Mouse (Mus musculus) bone marrow, adult 2 months (tissue): Measurements from ENCODE around the gene Nfkbiz.

Experiments used
- CTCF ChIP-seq: fragments of 200-500 bp; IDR thresholded peaks from 2 replicates; pipeline ENCODE4 v1.5.1; 2011; ENCODE audit warnings: low read length, control low read depth; ENCODE audit not compliant: control insufficient read depth, insufficient read depth
- POLR2A ChIP-seq: fragments of 200-500 bp; IDR thresholded peaks from 2 replicates; pipeline ENCODE4 v1.6.1; 2011; ENCODE audit warnings: low read depth, mild to moderate bottlenecking, control low read depth, low read length, borderline replicate concordance; ENCODE audit not compliant: control insufficient read depth

DNA sequence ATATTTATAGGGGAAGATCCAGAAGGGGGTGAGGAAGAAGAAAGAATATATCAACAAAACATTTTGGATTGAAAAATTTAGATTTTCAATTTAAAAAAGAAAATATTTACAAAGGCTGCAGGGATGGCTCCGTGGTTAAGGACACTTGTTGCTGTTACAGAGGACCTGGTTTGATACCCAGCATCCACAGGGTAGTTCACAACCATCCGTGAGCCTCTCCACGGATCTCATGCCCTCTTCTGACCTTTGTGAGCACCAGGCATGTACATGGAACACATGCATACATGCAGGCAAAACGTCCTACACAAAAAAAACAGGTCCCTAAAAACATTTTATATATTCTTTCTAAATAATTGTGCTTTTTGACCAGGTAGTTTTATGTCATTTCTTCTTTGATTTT, 25.1 kb upstream of the Nfkbiz start:
- TF ChIP-seq POLR2A (no peak), CTCF (no peak)
